Mouse (Mus musculus) liver (tissue): Measurements from ENCODE around the gene Islr.

Source experiments
- DNase-seq: peaks from one replicate; pipeline ENCODE4 v3.0.0-alpha.2; 2020; ENCODE audit warnings: mixed read lengths

Islr gene

GRCm38 (mm10) chr9:58196610-58197567 lies 7.2 kb downstream of the Islr start:
- no peak for DNase-seq

- no peak for DNase-seq
These were observed 8.0 kb downstream of the Islr start for GRCm38 (mm10) chr9:58196141-58196540.

- no peak for DNase-seq
These were observed 8.4 kb downstream of the Islr start for GRCm38 (mm10) chr9:58195671-58196070.

GRCm38 (mm10) chr9:58194222-58194621 lies 9.9 kb downstream of the Islr start:
- DNase-seq: no peak

- no peak for DNase-seq
These were observed 19.6 kb downstream of the Islr start for GRCm38 (mm10) chr9:58184456-58184855.

- no peak for DNase-seq
These were observed 24.7 kb downstream of the Islr start for GRCm38 (mm10) chr9:58179390-58179789.

- DNase-seq: no peak
These were observed 26.9 kb downstream of the Islr start for GRCm38 (mm10) chr9:58177165-58177564.

GRCm38 (mm10) chr9:58175745-58176487 lies 28.2 kb downstream of the Islr start:
- no peak for DNase-seq

- no peak for DNase-seq
These were observed 29.3 kb downstream of the Islr start for GRCm38 (mm10) chr9:58174818-58175251.

GRCm38 (mm10) chr9:58172863-58173262 lies 31.2 kb downstream of the Islr start:
- DNase-seq: no peak

- DNase-seq: no peak
These were observed 34.7 kb downstream of the Islr start for GRCm38 (mm10) chr9:58169426-58169825.

- DNase-seq: no peak
These were observed 35.2 kb downstream of the Islr start for GRCm38 (mm10) chr9:58168880-58169279.

GRCm38 (mm10) chr9:58165779-58166178 lies 38.3 kb downstream of the Islr start:
- DNase-seq: no peak

GRCm38 (mm10) chr9:58163146-58163545 lies 41.0 kb downstream of the Islr start:
- no peak for DNase-seq

GRCm38 (mm10) chr9:58162173-58162572 lies 41.9 kb downstream of the Islr start:
- DNase-seq: no peak

- no peak for DNase-seq
These were observed 43.8 kb downstream of the Islr start for GRCm38 (mm10) chr9:58160315-58160714.

- no peak for DNase-seq
These were observed 44.3 kb downstream of the Islr start for GRCm38 (mm10) chr9:58159855-58160254.

GRCm38 (mm10) chr9:58158541-58159311 lies 45.4 kb downstream of the Islr start:
- DNase-seq: peak; percentile 49

GRCm38 (mm10) chr9:58157838-58158237 lies 46.3 kb downstream of the Islr start:
- DNase-seq: no peak

GRCm38 (mm10) chr9:58156819-58157560 lies 47.1 kb downstream of the Islr start:
- DNase-seq: no peak

- peak; percentile 65 for DNase-seq
These were observed 48.7 kb downstream of the Islr start for GRCm38 (mm10) chr9:58155366-58155765.

- no peak for DNase-seq
These were observed 51.0 kb downstream of the Islr start for GRCm38 (mm10) chr9:58153095-58153494.
